Mouse (Mus musculus) ES-Bruce4 (cell line): ENCODE results near the gene Kif3a. TPM values are rescaled to one million over a fixed set of nuclear protein-coding genes. Genes with fewer than 3 reads are reported as not detected.

Experiments used
- H3K27ac ChIP-seq: 2 replicates; pipeline ENCODE4 v1.5.1; 2012; ENCODE audit warnings: low read length, inconsistent platforms; ENCODE audit not compliant: insufficient read depth
- H3K27me3 ChIP-seq: 2 replicates; pipeline ENCODE4 v1.6.1; 2012; ENCODE audit warnings: mild to moderate bottlenecking, low read length, inconsistent platforms; ENCODE audit not compliant: control insufficient read depth, poor library complexity, insufficient read depth, severe bottlenecking
- H3K36me3 ChIP-seq: 2 replicates; pipeline ENCODE4 v1.6.1; 2012; ENCODE audit warnings: inconsistent platforms, mild to moderate bottlenecking, low read length, moderate library complexity; ENCODE audit not compliant: control insufficient read depth, poor library complexity, insufficient read depth, severe bottlenecking
- H3K4me1 ChIP-seq: one replicate; pipeline ENCODE4 v1.8.1; 2011; ENCODE audit warnings: low read length; ENCODE audit not compliant: control insufficient read depth, insufficient read depth
- H3K4me3 ChIP-seq: 2 replicates; pipeline ENCODE4 v1.5.1; 2011; ENCODE audit warnings: low read depth, mild to moderate bottlenecking, low read length
- H3K9ac ChIP-seq: 2 replicates; pipeline ENCODE4 v1.6.1; 2012; ENCODE audit warnings: low read depth, mild to moderate bottlenecking, inconsistent platforms; ENCODE audit not compliant: poor library complexity, severe bottlenecking
- H3K9me3 ChIP-seq: replicated peaks from 2 replicates; pipeline ENCODE4 v1.6.1; 2012; ENCODE audit warnings: mild to moderate bottlenecking, low read length, inconsistent platforms; ENCODE audit not compliant: control insufficient read depth, poor library complexity, insufficient read depth, severe bottlenecking
- CTCF ChIP-seq: IDR thresholded peaks from one replicate; pipeline ENCODE4 v1.8.1; 2011; ENCODE audit warnings: low read depth, low read length
- EP300 ChIP-seq: IDR thresholded peaks from 2 replicates; pipeline ENCODE4 v1.6.1; 2011; ENCODE audit warnings: low read depth, low read length; ENCODE audit not compliant: insufficient read depth
- POLR2A ChIP-seq: IDR thresholded peaks from one replicate; pipeline ENCODE4 v1.8.1; 2011; ENCODE audit warnings: low read length; ENCODE audit not compliant: insufficient read depth
- polyA plus RNA-seq: library from polyadenylated mRNA; stranded (reverse); fragments of >200 nt; gene quantifications from 2 replicates; pipeline ENCODE4 v1.2.4, GENCODE M21; 2011; ENCODE audit warnings: low read depth; ENCODE audit not compliant: missing spikeins, insufficient read depth, insufficient read length

Kif3a gene
- polyA plus RNA-seq, 1 experiment, result 28.9 TPM

- no peak for TF ChIP-seq CTCF
- no peak for TF ChIP-seq EP300
- no peak for TF ChIP-seq POLR2A
- no peak overlapping the region for H3K4me3 ChIP-seq
- H3K4me1 ChIP-seq, result no peaks in the 10 kb centered on the region
- no peak overlapping the region for H3K27ac ChIP-seq
- H3K9me3 ChIP-seq, result no peaks in the 10 kb centered on the region
- H3K36me3 ChIP-seq, result no peaks in the 10 kb centered on the region
- H3K9ac ChIP-seq, result no peak overlapping the region
- no peaks in the 10 kb centered on the region for H3K27me3 ChIP-seq
Measured at GRCm38 (mm10) chr11:53616748-53617558, 49.8 kb downstream of the Kif3a start.

GRCm38 (mm10) chr11:53617562-53618109 is 50.5 kb downstream of the Kif3a start:
- Histone ChIP-seq H3K4me3 (no peak overlapping the region), H3K9me3 (no peaks in the 10 kb centered on the region), H3K36me3 (no peaks in the 10 kb centered on the region), H3K4me1 (no peaks in the 10 kb centered on the region), H3K9ac (no peak overlapping the region), H3K27me3 (no peaks in the 10 kb centered on the region), H3K27ac (no peak overlapping the region)
- TF ChIP-seq POLR2A, result no peak
- no peak for TF ChIP-seq EP300
- no peak for TF ChIP-seq CTCF

GRCm38 (mm10) chr11:53618619-53619198 is 51.5 kb downstream of the Kif3a start, which contains the start of gene Il4:
Gene Il4, minus strand, starts transcription at chr11:53618669.
- no peak within 1 kb of the TSS for H3K9ac ChIP-seq
- H3K4me1 ChIP-seq, result no peaks in the 10 kb centered on the region
- no peaks in the 10 kb centered on the region for H3K9me3 ChIP-seq
- no peaks in the 10 kb centered on the region for H3K27me3 ChIP-seq
- H3K27ac ChIP-seq, result no peak within 1 kb of the TSS
- H3K36me3 ChIP-seq, result no peaks in the 10 kb centered on the region
- TF ChIP-seq CTCF (no peak), EP300 (no peak), POLR2A (no peak)
- no peak within 1 kb of the TSS for H3K4me3 ChIP-seq

GRCm38 (mm10) chr11:53619428-53619827 is 52.2 kb downstream of the Kif3a start:
- Histone ChIP-seq H3K9me3 (no peaks in the 10 kb centered on the region), H3K4me3 (no peak overlapping the region), H3K4me1 (no peaks in the 10 kb centered on the region), H3K27ac (no peak overlapping the region), H3K27me3 (no peaks in the 10 kb centered on the region), H3K9ac (no peak overlapping the region), H3K36me3 (no peaks in the 10 kb centered on the region)
- no peak for TF ChIP-seq CTCF

- Histone ChIP-seq H3K9ac (no peak overlapping the region), H3K9me3 (no peaks in the 10 kb centered on the region), H3K27ac (no peak overlapping the region), H3K27me3 (no peaks in the 10 kb centered on the region), H3K36me3 (no peaks in the 10 kb centered on the region), H3K4me1 (no peaks in the 10 kb centered on the region), H3K4me3 (no peak overlapping the region)
- TF ChIP-seq EP300 (no peak), POLR2A (no peak), CTCF (no peak)
Measured at GRCm38 (mm10) chr11:53620094-53620493, 52.9 kb downstream of the Kif3a start.
